Mouse (Mus musculus) megakaryocyte-erythroid progenitor cell, adult 5-6 weeks (primary cell): ENCODE measurements at regions not wholly inside any gene's neighbourhood (a gene's known extent, or its start where the extent isn't known, plus 50 kb on each side); places are given as distances from the start of the nearest gene placed in this dataset.

Experiments
- ATAC-seq: replicated peaks from 2 replicates; pipeline ENCODE4 v1.8.0; 2016; ENCODE audit warnings: mild to moderate bottlenecking, inconsistent platforms; ENCODE audit not compliant: severe bottlenecking, poor library complexity, low FRiP score, low TSS enrichment

DNA sequence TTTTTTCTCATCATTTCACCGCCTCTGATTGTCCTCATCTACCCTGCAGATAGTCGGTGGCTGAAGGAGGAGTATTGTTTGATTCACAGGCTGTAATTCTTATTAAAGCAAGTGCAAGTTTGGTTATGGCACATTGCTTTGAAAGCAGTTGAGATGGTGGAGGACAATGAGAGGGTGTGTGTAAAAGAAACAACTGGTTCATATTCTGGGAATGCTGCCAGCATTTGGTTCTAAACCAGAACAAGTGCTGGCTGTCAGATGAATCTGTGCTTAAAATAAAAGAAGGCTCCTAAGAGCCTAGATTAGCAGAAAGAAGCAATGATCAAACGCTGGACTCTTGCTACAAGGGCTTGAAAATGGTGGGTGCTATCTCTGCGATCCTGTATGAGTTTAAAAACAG is 622.7 kb upstream of the Fam241a start:
- no peak for ATAC-seq

DNA sequence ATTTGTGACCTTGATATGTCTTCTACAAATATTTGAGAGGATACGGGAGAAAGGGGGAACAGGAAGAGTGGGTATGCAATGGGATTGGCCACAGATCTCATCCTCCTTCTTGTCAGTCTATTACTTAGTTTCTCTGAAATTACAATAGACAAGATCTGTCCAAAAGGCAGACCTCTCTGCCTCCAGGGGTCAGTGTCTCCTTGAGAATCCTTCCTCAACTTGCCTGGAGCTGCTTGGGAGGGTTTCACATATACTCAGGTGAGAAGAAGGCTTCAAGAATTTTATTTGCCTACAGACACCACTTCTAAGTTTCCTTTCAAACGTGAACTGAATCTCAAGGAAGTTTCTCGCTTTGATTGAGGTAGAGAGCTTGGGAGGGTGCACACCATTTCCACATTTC is 575.0 kb upstream of the Fam241a start:
- no peak for ATAC-seq

DNA sequence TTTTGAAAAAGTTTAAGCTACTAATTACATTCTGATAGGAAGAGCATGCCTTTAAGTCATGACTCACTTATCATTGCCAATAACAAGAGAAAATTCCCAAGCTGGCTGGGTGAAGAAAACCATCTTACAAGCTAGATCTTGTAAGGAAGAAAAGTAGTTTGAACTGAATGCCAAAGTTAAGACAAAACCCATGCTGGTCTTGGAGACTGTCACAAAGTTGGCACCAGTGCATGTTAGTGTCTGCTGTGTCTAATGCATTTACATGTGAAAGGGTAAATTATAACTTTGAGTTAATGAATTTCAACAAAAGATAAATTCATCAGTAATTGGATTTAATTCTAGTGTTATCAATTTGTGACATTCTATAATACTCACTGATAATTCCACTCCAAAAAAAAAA is 533.6 kb upstream of the Fam241a start:
- ATAC-seq, result no peak

DNA sequence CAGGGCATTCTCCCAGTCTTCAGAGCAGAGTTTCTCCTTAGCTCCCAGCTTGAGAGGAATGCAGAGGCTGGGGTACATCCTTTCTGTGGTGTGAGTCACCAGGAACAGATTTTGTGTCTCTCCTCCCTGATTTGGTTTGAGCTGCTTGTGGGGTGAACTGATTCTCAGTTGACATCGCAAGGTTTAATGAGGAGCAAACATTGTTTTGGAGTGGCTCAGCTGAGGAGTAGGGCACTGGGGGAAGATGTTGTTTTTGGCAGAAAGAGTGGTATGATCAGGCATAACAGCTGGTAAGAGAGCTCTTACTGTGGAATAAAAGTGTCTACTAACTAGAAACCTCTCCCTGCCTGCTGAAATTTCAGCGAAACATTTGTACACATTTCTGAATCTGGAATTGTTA is 519.4 kb upstream of the Fam241a start:
- no peak for ATAC-seq

DNA sequence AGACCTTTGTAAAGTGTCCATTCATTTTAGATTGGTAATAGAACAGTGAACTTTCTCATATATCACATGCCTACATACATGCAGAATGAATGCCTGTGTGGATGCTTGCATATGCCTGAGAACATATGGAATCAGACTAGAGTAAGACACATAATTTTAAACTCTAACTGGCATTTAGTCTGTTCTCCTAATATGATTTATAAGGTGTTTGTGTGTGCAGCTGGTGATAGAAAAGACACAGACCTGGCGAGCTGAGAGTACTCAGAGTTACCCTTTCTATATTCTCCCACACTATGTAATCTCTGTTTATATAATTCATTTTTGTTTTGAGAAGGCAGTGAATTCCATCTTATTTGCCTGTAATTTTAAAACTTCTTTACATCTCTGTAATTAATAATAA is 517.4 kb upstream of the Fam241a start:
- no peak for ATAC-seq

DNA sequence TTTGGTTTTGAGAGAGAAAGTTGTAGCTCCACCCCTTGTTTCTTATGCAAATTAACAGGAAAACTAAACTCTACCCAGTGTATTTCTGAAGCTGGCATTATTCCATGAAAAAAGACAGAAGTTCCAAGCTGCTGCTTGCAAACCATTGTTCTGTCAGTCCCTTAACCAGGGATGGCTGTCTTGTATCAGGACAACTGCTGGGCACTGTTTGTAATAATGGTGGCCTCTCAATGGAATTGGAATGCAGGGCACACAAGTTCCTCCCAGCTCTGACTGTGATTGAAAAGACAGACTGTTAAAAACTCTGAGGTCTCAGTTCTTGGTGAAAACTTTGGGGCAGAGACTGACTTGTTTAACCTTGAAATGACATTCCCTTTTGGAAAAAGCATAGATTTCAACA is 516.0 kb upstream of the Fam241a start:
- no peak for ATAC-seq

DNA sequence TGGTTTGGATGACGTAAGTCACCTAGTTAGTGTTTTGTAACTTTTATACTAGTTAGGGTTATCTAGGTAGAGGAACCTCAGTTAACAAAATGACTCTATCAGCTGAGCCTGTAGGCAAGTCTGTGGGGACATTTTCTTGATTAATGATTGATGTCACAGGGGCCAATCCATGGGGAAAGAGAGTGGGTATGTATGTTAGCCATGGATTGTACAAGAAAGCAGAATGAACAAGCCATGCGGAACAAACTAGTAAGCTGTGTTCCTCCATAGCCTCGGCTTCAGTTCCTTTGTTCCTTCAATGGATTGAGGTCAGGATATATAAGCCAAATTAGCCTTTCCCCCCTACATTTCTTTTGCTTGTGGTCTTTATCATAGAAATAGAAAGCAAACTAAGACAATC is 498.7 kb upstream of the Fam241a start:
- ATAC-seq, result no peak

DNA sequence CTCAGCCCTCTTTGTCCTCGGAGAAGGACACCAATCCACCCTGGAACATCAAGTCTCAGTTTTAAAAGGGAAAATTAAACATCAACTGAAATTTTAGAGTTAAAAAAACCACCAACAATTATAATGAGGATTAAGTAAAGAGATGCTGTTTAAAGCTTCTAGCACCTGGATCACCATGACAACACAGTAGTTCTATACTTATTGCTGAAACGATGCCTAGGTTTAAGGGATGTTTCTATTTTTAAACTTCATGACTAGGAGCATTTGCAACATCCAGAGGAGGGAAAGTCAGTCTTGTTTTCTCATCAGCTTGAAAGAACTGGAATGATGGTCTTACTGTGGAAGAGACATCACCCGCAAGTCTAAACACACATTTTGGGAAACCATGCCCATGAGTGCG is 484.5 kb upstream of the Fam241a start:
- ATAC-seq, result no peak

DNA sequence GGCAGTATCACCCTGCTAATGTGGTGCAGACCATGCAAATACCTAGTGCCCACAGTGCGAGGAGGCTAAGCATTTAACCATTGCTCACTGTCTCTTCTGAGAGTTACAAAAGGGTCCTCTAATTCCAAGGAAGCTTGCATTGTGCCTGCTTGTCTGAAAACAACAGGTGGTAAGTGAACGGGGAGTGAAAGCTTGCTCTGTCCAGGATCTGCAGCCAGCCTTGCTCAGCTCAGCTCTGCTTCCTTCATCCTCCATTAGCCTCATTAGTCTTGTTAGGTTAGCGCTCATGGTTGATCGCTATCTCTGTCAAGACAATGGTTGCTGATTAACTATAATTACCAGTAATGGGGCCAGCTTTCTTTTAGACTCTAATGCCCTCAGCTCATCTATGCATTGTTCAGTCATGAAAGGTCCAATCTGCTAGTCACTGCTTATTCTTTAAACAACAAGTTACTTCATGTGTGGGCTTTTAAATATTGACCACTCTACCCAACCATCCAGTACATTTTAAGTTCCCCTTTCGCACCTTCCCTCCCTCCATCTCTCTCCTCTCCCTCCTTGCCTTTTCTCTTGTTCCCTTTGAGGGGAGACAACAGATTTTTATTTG is 473.5 kb upstream of the Fam241a start:
- ATAC-seq, result no peak

DNA sequence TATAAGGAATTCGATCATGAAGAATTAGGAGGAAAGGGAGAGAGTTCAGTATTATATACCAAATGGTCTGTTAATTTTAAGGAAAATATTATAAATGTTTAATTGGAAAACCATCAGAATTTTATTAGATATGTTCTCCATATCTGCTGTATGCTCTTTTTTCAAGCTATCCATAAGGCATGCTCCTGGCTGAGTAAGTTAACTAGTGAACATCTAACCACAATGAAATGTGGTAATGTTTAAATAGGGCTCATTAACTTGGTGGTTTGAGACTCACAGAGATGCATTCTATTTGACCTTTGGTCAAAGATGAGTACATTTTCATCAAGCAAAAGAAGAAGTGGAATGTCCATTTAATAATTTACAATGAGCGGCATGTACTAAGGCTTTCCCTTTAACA is 466.2 kb upstream of the Fam241a start:
- ATAC-seq, result no peak

DNA sequence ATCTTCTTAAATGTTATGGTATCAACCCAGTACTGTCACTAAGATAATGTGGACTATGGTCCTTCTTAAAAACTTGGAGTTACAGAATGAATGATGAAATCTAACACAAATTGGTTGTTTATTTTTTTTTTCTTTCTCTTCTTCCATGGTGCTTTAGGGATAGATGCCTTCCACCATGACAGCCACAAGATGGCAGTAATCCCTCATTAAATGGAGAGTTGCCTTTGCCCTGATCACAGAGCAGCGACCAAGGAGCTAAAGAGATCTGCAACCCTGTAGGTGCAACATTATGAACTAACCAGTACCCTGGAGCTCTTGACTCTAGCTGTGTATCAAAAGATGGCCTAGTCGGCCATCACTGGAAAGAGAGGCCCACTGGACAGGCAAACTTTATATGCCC is 453.0 kb upstream of the Fam241a start:
- peak; percentile 79 for ATAC-seq

DNA sequence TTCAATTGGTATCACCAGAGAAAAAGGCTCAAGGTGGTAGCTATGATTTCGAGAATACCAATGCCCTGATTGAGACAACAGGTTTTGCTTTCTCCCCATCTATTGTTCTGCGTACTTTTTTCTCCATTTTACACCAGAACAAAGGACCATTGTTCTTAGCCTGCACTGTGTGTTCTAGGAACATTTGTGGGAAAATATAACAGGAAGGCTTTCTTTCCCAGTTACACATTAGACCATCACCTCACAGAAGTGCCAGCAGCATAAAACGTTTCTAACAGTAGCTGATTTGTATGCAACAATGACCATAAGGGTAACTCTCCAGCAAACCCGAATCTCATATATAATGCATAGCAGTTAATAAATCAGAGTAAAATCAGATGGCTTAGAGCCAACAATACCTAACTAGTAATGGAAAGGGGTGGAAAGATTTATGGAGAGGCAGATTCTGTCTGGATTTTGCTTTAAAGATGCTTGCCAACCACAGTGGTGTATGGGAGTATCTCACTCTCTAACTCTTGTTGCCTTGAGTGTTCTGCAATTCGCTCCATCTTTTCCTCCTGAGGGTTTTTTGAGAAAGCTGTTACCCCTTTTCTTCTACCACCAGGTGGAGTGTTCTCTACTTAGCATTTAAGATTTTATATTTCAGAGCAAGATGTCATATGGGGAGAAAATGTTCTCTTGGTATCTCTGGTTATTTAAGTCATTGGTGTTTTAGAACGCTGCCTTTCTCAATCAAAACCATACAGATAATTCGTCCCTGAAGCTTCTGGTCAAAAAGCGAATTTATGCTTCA is 451.9 kb upstream of the Fam241a start:
- no peak for ATAC-seq

DNA sequence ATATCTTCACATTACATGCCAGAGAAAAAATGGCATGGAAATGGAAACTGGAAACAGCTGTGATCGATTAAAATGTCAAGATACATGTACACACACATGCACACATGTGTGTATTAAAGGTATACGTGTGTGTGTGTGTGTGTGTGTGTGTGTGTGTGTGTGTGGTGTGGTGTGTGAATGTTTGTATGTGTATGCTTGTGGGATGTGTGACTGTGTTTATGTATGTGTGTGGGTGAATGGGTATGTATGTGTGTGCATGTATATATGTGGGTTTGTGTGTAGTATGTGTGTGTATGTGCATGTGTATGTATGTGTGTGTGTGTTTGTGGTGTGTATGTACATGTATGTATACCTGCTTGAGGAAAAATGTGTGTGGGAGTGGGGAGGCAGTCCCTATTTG is 441.4 kb upstream of the Fam241a start:
- no peak for ATAC-seq

DNA sequence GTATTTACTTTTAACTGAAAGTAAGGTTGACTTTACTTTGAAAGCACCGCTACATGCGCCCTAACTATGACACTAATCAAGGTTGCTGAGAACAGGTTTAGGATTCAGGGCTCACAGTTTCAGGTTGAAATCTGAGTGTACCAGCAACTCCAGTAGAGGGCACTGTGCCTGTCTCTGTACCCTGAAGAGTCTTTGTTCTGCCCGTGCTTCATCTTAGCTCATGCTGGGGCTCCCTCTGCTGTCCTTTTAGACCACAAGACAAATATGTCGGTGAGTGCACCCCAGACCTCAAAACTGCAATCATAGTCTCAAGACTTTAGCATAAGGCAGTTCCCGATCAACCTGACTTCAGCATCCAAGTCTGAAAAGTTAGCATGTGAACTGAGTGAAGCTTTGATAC is 440.9 kb upstream of the Fam241a start:
- ATAC-seq, result peak; percentile 99

DNA sequence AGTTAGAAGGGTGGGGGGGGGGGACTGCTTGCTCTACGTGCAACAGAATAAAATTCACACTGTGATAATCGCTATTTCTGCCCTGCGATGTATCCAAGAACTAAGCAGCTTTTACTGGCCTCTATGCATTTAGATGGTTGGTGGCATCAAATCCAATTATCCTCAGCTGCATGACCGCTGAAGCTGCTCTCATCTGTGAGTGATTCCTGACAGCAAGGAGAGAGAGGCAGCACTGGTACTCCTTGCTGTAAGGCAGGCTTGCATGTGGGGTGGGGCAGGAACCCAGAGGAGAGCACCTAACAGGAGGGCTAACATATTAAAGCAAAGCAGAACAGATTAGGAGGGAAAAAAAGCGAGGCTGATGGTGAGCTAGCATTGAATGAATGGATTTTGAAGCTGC is 431.6 kb upstream of the Fam241a start:
- ATAC-seq, result no peak

DNA sequence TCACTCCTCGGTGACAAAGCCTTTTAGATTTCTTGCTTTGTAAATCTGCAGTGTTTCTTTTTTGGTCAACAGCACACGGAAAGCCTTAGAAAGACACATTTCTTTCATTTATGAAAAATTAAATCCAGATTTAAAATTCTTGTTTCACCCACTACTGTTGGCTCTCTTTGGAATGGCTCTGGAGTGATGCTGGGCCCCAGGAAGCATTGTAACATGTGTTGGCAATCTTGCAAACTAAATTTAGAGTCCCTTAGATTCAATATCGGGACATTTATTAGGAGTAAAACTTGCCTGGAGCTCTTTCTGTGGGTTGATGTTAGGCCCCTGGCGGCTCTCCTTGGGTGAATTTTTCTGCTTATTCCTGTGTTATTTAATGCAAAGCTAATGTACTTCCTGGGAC is 405.2 kb upstream of the Fam241a start:
- no peak for ATAC-seq

DNA sequence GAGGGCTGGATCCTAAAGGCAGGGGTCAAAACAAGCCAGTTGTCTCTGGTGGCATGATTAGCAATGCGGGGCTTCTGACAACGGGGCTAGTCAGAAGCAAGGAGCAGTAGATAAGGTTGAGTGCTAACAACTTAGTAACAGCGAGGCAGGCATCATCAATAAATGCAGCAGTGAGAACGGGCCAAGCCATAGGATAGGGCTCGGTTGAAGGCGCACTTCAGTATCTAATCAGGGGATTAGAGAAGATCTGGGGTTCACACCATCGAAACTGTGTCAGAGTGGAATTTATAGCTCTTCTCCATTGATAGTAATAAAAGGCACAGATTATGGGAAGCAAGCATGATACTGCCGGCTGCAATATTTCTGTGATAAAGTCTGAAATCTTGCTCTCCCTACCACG is 402.0 kb upstream of the Fam241a start:
- ATAC-seq, result no peak

DNA sequence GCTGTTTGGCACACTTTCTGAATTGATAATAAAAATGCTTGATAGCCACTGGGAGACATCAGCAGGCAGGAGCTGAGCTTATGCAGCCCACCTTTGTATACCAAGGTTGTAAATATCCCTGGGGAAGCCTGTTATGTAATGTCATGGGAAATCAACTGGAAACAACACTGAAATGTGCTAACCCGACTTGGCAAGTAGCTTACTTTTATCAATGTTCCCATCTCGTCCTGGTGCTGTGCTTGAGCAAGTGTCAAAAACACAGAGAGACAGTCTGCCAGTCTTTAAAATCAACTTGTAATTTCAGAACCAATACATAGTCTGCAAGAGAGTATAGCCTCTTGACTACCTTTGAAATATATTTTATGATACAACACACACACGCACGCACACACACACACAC is 391.7 kb upstream of the Fam241a start:
- no peak for ATAC-seq

DNA sequence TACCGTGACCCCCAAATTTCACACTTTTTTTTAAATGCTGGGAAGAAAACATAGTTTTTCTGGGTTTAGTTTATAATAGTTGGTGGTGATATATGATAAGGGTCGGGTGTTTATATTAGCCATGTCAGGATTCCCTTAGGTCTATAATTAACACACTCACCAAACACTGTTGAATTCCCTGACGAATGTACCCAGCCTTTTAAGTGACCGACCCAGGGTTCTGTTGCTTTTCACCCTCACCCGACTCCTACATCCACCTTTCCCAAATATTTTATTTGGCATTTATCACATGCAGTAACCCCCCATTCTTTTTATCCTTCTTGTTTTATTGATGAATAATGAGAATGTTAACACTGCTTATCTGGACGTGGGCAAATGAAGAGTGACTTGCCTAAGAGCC is 389.1 kb upstream of the Fam241a start:
- ATAC-seq, result no peak

DNA sequence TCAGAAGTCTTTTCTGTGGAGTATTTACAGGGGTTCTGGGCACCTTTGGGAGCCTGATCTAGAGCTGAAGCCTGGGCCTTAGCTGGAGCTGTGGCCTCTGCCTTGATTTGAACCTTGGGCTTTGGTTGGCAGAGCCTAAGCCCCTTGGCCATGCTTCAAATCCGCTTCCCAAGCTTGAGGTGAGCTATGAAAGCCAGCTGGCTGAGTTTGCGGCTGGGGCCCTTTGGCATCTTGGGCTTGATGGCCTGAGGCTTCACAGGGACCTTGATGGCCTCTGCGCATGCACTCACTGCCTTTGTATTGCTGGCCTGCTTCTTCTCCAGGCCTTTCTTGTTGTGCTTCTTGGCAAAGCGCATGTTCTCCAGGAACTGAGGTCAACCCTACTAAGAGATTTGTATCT is 384.5 kb upstream of the Fam241a start:
- no peak for ATAC-seq

DNA sequence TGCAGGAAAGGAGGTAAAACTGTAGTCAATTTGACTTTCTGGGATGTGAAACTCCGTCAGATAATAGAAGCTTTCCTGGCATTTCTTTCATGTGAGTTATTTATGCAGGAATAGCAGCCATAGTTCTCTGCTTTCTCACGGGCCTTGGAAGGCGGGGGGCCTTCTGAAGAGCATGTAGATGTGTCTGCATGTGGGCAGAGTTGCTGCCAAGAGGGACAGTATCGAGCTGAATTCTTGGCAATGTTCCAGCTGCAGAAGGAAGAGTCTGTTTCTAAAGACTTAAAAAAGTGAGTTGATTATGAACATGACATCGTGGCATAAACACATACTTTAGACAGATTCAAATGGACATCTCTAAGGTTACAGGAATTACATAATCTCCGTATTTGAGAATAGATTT is 374.5 kb upstream of the Fam241a start:
- ATAC-seq, result no peak

DNA sequence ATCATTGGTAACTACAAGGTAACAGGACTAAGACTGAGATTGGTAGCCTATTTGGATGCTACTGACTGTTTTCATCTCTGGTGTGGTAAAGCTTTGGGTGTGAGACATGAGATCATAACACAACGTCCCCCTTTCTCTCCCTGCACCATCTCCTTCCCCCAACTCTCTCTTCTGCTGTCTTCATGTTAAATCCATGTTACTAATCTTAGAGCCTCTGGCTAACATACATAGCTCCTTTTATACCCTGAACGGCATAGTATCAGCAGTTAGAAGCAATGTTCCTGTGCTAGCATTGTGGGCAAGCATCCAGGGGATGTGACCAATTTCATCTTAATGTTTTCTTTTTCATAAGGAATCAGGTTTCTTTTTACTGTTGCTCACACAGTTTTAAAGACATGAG is 365.1 kb upstream of the Fam241a start:
- no peak for ATAC-seq
